Mouse (Mus musculus): ENCODE results near the gene Zmynd8. TPM values are rescaled to one million over a fixed set of nuclear protein-coding genes. Genes with fewer than 3 reads are reported as not detected.

Gene Zmynd8
- polyA plus RNA-seq, 1 experiment from 2014 or later: 81.5 TPM

DNA sequence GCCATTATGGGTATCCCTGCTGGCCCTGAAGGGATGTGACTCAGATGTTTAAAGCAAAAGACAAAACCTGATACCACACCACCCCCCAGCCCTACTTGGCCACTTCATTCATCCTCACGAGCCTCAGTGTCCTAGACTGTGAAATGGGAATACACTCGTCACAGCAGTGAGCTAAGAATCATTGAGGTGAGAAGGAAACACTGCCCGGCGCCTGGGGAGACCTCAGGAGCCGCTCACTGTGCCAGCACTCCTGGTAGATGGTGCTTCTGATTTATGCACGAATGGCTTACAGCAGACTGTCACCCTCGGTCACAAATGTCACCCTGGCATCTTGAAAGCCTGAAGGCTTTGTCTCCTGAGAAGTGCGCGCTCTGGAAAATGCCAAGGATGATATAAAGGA, 31.3 kb downstream of the Zmynd8 start:
- no peaks in the 10 kb centered on the region for H3K36me3 ChIP-seq (ENCODE audit: control insufficient read depth, insufficient read depth)
- no peak for ATAC-seq
- H3K9ac ChIP-seq (replicated peaks; ENCODE audit: low read depth, low read length): no peak overlapping the region; the same call in 1 of the 2 replicates
- no peaks in the 10 kb centered on the region for H3K27me3 ChIP-seq (replicated peaks; ENCODE audit: control insufficient read depth, insufficient read depth, low read length)
- WGBS: 60% methylated on average over 9 of the region's 9 CpGs
- H3K9me3 ChIP-seq (ENCODE audit: control insufficient read depth, low read length): no peaks in the 10 kb centered on the region
- peaks cover 31% of the 10 kb centered on the region for H3K4me1 ChIP-seq (replicated peaks; ENCODE audit: control insufficient read depth, insufficient read depth, low read length)
- peak overlapping the region; percentile 80 for H3K27ac ChIP-seq (ENCODE audit: low read length)
- H3K4me3 ChIP-seq (replicated peaks; ENCODE audit: low read length): no peak overlapping the region
- H3K4me2 ChIP-seq (ENCODE audit: low read length): no peak overlapping the region

DNA sequence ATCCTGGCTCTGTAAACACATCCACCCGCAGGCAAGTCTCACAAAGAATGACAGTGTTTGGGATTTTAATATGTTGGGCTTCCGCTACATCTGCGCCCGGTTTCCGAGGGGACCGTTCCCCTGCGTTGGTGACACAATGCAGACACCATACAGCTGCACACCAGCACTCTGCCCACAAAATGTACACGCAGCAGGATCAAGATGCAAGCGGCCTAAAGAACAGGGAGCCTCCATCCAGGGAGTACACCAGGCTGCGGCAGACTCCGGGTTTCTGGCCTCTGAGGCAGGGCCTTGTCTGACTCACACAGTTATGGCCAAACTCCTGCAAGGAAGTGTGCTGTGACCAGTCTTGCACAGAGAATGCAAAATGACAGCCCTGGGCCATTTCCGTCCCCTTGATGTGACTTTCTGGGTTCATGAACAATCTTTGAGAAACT, 31.8 kb downstream of the Zmynd8 start:
- no peak overlapping the region for H3K4me3 ChIP-seq (replicated peaks; ENCODE audit: low read length)
- peaks cover 33% of the 10 kb centered on the region for H3K4me1 ChIP-seq (replicated peaks; ENCODE audit: control insufficient read depth, insufficient read depth, low read length)
- H3K27me3 ChIP-seq (replicated peaks; ENCODE audit: control insufficient read depth, insufficient read depth, low read length): no peaks in the 10 kb centered on the region
- H3K9ac ChIP-seq (replicated peaks; ENCODE audit: low read depth, low read length): peak overlapping the region; percentile 45
- no peaks in the 10 kb centered on the region for H3K36me3 ChIP-seq (ENCODE audit: control insufficient read depth, insufficient read depth)
- no peaks in the 10 kb centered on the region for H3K9me3 ChIP-seq (ENCODE audit: control insufficient read depth, low read length)
- peak; percentile 61 for ATAC-seq
- H3K27ac ChIP-seq (ENCODE audit: low read length): peak overlapping the region; percentile 80
- WGBS: 12% methylated on average over 12 of the region's 12 CpGs
- peak overlapping the region; percentile 10 for H3K4me2 ChIP-seq (ENCODE audit: low read length)

DNA sequence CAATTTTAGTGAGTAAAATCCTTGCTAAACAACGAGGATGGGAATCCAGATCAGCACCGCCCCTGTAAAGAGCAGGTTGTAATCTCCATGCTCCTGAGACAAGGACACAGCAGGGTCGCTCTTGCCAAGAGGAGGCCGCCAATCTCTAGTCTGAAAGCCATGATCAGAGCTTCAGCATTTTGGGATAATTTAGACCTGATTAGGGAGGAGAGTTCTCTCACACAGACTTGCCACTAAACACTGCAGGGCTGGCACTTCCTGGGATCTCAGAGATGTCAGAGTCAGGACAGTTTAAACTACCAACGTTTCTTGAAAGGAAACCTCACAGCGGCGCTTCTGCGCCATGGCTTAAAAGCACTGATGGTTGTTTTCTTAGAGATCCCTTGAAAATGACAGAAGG, 32.4 kb downstream of the Zmynd8 start:
- no peak for ATAC-seq
- 20% methylated on average over 8 of the region's 8 CpGs for WGBS

DNA sequence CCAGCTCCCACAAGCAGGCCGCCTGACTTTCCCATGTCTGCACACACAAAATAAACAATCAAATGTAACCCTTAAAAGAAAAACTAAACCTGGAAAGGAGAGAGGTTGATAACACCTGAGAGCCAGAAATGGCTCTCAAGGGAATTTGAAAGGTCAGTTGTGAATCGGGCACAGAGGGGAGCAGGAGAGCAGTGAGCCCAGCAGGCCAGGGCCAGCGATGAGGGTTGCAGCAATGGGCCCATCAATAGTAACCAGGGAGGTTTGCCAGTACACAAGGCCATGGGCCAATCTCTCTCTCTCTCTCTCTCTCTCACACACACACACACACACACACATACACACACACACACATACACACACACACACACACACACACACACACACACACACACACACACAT, 34.0 kb downstream of the Zmynd8 start:
- no peak overlapping the region for H3K4me2 ChIP-seq (ENCODE audit: low read length)
- ATAC-seq: no peak
- H3K27ac ChIP-seq (ENCODE audit: low read length): no peak overlapping the region
- no peak overlapping the region for H3K9ac ChIP-seq (replicated peaks; ENCODE audit: low read depth, low read length)
- no peaks in the 10 kb centered on the region for H3K36me3 ChIP-seq (ENCODE audit: control insufficient read depth, insufficient read depth)
- peaks cover 34% of the 10 kb centered on the region for H3K4me1 ChIP-seq (replicated peaks; ENCODE audit: control insufficient read depth, insufficient read depth, low read length)
- H3K27me3 ChIP-seq (replicated peaks; ENCODE audit: control insufficient read depth, insufficient read depth, low read length): no peaks in the 10 kb centered on the region
- no peaks in the 10 kb centered on the region for H3K9me3 ChIP-seq (ENCODE audit: control insufficient read depth, low read length)
- 75% methylated on average over 3 of the region's 3 CpGs for WGBS
- H3K4me3 ChIP-seq (replicated peaks; ENCODE audit: low read length): no peak overlapping the region

More for the DNA sequence above, 32.4 kb downstream of the Zmynd8 start:
- H3K4me1 ChIP-seq (replicated peaks; ENCODE audit: control insufficient read depth, insufficient read depth, low read length): peaks cover 33% of the 10 kb centered on the region
- H3K4me2 ChIP-seq (ENCODE audit: low read length): no peak overlapping the region
- H3K9me3 ChIP-seq (ENCODE audit: control insufficient read depth, low read length): no peaks in the 10 kb centered on the region
- H3K27ac ChIP-seq (ENCODE audit: low read length): peak overlapping the region; percentile 80
- H3K27me3 ChIP-seq (replicated peaks; ENCODE audit: control insufficient read depth, insufficient read depth, low read length): no peaks in the 10 kb centered on the region
- H3K4me3 ChIP-seq (replicated peaks; ENCODE audit: low read length): no peak overlapping the region
- no peaks in the 10 kb centered on the region for H3K36me3 ChIP-seq (ENCODE audit: control insufficient read depth, insufficient read depth)
- H3K9ac ChIP-seq (replicated peaks; ENCODE audit: low read depth, low read length): peak overlapping the region; percentile 45

DNA sequence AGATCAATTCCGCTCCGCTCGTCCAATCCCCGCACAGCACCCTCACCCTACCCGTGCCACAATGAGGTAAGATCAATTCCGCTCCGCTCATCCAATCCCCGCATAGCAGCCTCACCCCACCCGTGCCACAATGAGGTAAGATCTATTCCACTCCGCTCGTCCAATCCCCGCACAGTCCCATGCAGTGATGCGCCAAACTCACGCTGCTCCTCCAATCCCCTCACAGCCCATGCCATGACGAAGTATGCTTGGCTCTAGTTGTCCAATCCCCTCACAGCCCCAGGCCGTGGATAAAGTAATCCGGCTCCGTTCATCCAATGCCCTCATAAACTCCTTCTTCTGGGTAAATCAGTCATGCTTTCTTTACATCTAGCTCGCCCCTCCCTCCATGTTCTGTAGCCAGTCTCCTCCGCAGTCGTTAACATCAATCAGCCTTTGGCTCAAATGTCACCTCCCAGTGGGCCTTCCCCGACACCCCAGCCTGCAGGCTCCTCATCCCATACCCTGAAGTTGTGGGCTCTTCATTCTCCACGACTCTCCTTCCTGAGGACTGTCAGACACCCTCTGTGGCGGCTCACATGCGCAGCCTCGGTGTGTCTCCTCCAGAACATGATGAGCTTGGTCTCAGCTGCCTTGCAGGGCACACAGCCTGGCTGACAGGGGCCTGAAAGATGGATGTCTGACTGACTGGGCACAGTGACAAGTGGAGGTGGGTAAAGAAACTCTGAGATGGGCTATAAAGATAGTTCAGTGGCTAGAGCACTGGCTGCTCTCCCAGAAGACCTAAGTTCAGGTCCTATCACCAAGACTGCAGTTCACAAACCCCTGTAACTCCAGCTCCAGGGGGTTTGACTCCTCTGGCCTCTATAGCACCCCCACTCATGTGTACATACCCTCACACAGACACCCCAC, 36.9 kb downstream of the Zmynd8 start:
- Histone ChIP-seq H3K4me1 (replicated peaks; ENCODE audit: control insufficient read depth, insufficient read depth, low read length) (peaks cover 41% of the 10 kb centered on the region), H3K27me3 (replicated peaks; ENCODE audit: control insufficient read depth, insufficient read depth, low read length) (no peaks in the 10 kb centered on the region), H3K4me3 (replicated peaks; ENCODE audit: low read length) (no peak overlapping the region), H3K4me2 (ENCODE audit: low read length) (no peak overlapping the region), H3K27ac (ENCODE audit: low read length) (0 out of 2 replicates have a peak overlapping the region, but pooled peaks have one; percentile 29), H3K36me3 (ENCODE audit: control insufficient read depth, insufficient read depth) (no peaks in the 10 kb centered on the region), H3K9ac (replicated peaks; ENCODE audit: low read depth, low read length) (no peak overlapping the region), H3K9me3 (ENCODE audit: control insufficient read depth, low read length) (no peaks in the 10 kb centered on the region)
- 78% methylated on average over 26 of the region's 26 CpGs for WGBS
- ATAC-seq: no peak

DNA sequence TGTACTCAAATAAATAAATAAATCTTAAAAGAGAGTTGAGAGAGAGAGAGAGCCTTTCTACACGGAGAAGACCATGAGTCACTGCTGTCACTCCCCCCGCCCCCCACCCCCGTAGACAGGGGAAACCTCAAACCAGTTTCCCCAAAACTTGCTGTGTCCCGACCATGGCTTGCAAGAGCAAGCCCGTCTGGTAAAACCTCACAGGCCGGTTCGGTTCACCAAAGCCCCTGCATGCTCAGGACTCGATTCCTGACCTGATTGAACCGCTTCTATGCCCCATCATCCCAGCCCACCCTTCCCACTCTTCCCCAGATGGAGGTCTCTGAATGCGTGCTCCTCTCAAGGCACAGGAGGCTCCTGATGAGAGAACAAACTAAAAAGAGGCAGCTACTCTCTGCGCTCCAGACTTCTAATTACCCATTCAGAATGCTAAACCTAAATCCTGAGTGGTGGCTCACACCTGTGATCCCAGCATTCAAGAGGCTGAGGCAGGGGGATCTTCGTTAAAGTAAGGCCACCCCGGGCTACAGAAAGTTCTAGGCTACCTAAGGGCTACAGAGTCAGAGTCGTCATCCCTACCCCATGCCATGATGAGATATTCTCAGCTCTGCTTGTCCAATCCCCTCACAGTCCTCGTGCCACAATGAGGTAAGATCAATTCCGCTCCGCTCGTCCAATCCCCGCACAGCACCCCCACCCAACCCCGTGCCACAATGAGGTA, 37.7 kb downstream of the Zmynd8 start:
- H3K4me1 ChIP-seq (replicated peaks; ENCODE audit: control insufficient read depth, insufficient read depth, low read length): peaks cover 41% of the 10 kb centered on the region
- no peaks in the 10 kb centered on the region for H3K36me3 ChIP-seq (ENCODE audit: control insufficient read depth, insufficient read depth)
- no peak overlapping the region for H3K9ac ChIP-seq (replicated peaks; ENCODE audit: low read depth, low read length)
- no peak overlapping the region for H3K27ac ChIP-seq (ENCODE audit: low read length)
- no peaks in the 10 kb centered on the region for H3K9me3 ChIP-seq (ENCODE audit: control insufficient read depth, low read length)
- ATAC-seq: no peak
- no peak overlapping the region for H3K4me2 ChIP-seq (ENCODE audit: low read length)
- no peaks in the 10 kb centered on the region for H3K27me3 ChIP-seq (replicated peaks; ENCODE audit: control insufficient read depth, insufficient read depth, low read length)
- H3K4me3 ChIP-seq (replicated peaks; ENCODE audit: low read length): no peak overlapping the region
- WGBS: 88% methylated on average over 20 of the region's 20 CpGs

DNA sequence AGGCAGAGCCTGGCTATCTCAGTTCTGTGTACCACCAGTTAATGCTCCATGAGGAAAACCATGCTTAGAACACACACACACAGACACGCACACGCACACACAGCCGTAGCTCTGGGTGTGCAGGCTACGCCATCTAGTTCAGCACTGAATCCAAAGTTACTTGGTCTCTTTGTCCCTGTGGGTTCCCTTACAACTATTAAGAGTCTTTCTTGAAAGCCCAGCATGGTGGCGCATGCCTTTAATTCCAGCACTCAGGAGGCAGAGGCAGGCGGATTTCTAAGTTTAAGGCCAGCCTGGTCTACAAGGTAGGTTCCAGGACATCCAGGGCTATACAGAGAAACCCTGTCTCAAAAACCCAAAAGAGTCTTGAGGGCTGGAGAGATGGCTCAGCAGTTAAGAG, 38.4 kb downstream of the Zmynd8 start:
- H3K9ac ChIP-seq (replicated peaks; ENCODE audit: low read depth, low read length): no peak overlapping the region
- H3K4me3 ChIP-seq (replicated peaks; ENCODE audit: low read length): no peak overlapping the region
- no peak for ATAC-seq
- no peaks in the 10 kb centered on the region for H3K36me3 ChIP-seq (ENCODE audit: control insufficient read depth, insufficient read depth)
- no peak overlapping the region for H3K27ac ChIP-seq (ENCODE audit: low read length)
- 98% methylated on average over 6 of the region's 6 CpGs for WGBS
- H3K27me3 ChIP-seq (replicated peaks; ENCODE audit: control insufficient read depth, insufficient read depth, low read length): no peaks in the 10 kb centered on the region
- H3K4me2 ChIP-seq (ENCODE audit: low read length): no peak overlapping the region
- H3K4me1 ChIP-seq (replicated peaks; ENCODE audit: control insufficient read depth, insufficient read depth, low read length): peaks cover 45% of the 10 kb centered on the region
- no peaks in the 10 kb centered on the region for H3K9me3 ChIP-seq (ENCODE audit: control insufficient read depth, low read length)

DNA sequence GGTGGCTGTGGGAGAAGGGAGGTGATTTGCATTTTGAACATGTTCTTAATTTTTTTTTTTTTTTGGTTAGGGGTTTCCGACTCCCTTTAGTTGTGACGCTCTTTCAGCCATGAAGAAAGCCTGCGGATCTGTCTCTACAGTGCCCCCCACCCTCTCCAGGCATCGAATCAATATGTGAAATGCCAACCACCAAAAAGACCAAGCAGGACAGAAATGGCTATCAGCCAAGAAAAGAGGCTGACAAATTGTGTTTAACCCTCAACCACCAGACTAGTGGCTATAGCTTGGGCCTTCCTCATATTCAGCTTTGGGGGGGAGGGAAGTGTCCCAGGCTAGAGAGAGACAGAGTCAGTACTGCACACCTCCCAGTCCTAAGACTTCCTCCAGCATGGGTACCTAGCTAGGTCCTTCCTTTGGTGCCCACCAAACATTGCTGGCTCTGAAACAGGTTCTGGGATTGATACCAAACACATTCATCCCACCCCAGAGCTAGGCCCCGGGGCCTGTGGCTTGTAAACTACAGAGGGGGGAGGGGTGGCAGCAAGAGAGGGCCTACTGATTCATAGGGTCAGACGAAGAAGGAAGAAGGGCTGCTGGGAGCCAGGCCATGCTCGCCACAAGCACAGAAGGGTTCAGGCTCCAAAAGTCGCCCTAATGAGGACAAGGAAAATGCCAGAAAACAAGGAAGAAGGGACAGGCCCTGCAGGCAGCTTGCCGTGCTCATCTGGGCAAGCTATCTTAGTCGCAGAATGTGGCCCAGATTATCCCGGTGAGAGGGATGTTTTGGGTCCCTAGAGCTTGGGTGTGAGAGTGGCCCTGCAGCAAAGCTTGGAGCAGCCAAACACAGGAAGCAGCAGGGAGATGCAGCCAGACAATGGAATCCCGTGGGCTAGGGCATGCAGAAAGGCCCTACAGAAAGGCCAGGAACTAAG, 40.1 kb downstream of the Zmynd8 start:
- H3K27me3 ChIP-seq (replicated peaks; ENCODE audit: control insufficient read depth, insufficient read depth, low read length): no peaks in the 10 kb centered on the region
- no peaks in the 10 kb centered on the region for H3K36me3 ChIP-seq (ENCODE audit: control insufficient read depth, insufficient read depth)
- H3K9ac ChIP-seq (replicated peaks; ENCODE audit: low read depth, low read length): peak overlapping the region; percentile 40; the same call in 1 of the 2 replicates
- no peak overlapping the region for H3K4me3 ChIP-seq (replicated peaks; ENCODE audit: low read length)
- H3K4me1 ChIP-seq (replicated peaks; ENCODE audit: control insufficient read depth, insufficient read depth, low read length): peaks cover 58% of the 10 kb centered on the region
- H3K4me2 ChIP-seq (ENCODE audit: low read length): peak overlapping the region; percentile 40
- H3K9me3 ChIP-seq (ENCODE audit: control insufficient read depth, low read length): no peaks in the 10 kb centered on the region
- WGBS: 7% methylated on average over 12 of the region's 12 CpGs
- ATAC-seq: peak; percentile 19
- H3K27ac ChIP-seq (ENCODE audit: low read length): peak overlapping the region; percentile 88
